Mouse (Mus musculus) megakaryocyte progenitor cell, adult 5-6 weeks (primary cell): ENCODE measurements around the gene Wdr37. TPM values are rescaled to one million over a fixed set of nuclear protein-coding genes. Genes with fewer than 3 reads are reported as not detected.
A peak's percentile ranks its signal among the peaks of the same experiment; 100 is the strongest.

ENCODE experiments used
- ATAC-seq: replicated peaks from 2 replicates; pipeline ENCODE4 v1.8.0; 2016; ENCODE audit warnings: mild to moderate bottlenecking, moderate TSS enrichment, inconsistent platforms; ENCODE audit not compliant: poor library complexity
- total RNA-seq, 2 experiments: library from RNA; stranded (forward) in 1 of 2; stranded (reverse) in 1 of 2; fragments of 157-497, 149-512 nt in 1 of 2; fragments of 200-1000 nt in 1 of 2; gene quantifications; 2 replicates each; pipeline versions ENCODE4 v1.2.3 to v1.2.4; 2015 to 2017

The Wdr37 gene
- total RNA-seq, 2 experiments from 2014 or later: 16.7 to 19.4 TPM

GRCm38 (mm10) chr13:8769654-8770227 lies 102.0 kb downstream of the Wdr37 start:
- ATAC-seq: no peak

- peak; percentile 52; the same call in 1 of the 2 replicates for ATAC-seq
These were observed 110.8 kb downstream of the Wdr37 start for GRCm38 (mm10) chr13:8760940-8761339.

Other genes starting within 250 kb of the Wdr37 start
- 33.1 and 33.4 TPM in 2 replicates for gene Idi1, start 13.6 kb upstream of the Wdr37 start, total RNA-seq (2015)
- gene Idi1, start 13.6 kb upstream of the Wdr37 start, total RNA-seq (2017): 24.1 and 27.9 TPM in 2 replicates
- gene Gm9745, start 76.3 kb upstream of the Wdr37 start, total RNA-seq (2015): not detected in 2 replicates
- not detected in 2 replicates for gene Gm9745, start 76.3 kb upstream of the Wdr37 start, total RNA-seq (2017)
- gene Idi2, start 81.0 kb upstream of the Wdr37 start, total RNA-seq (2015): not detected in 2 replicates
- not detected in 2 replicates for gene Idi2, start 81.0 kb upstream of the Wdr37 start, total RNA-seq (2017)
- gene Gtpbp4, start 124.2 kb upstream of the Wdr37 start, total RNA-seq (2015): 120 and 127 TPM in 2 replicates
- 135 and 165 TPM in 2 replicates for gene Gtpbp4, start 124.2 kb upstream of the Wdr37 start, total RNA-seq (2017)
- gene Larp4b, start 222.0 kb upstream of the Wdr37 start, total RNA-seq (2015): 77.1 and 82.9 TPM in 2 replicates
- 73.3 and 90.9 TPM in 2 replicates for gene Larp4b, start 222.0 kb upstream of the Wdr37 start, total RNA-seq (2017)